Mouse (Mus musculus) brown adipose tissue, adult 24 weeks (tissue): ENCODE results near the gene Shprh. TPM values are rescaled to one million over a fixed set of nuclear protein-coding genes. Genes with fewer than 3 reads are reported as not detected.

Experiments used
- H3K27ac ChIP-seq: fragments of 200-500 bp; replicated peaks from 2 replicates; pipeline ENCODE4 v1.5.1; 2012; ENCODE audit warnings: low read depth, mild to moderate bottlenecking, low read length
- H3K4me1 ChIP-seq: fragments of 200-500 bp; 2 replicates; pipeline ENCODE4 v1.6.1; 2012; ENCODE audit warnings: low read length, mixed read lengths; ENCODE audit not compliant: control insufficient read depth, insufficient read depth, insufficient read length
- H3K4me3 ChIP-seq: fragments of 200-500 bp; 2 replicates; pipeline ENCODE4 v1.5.1; 2012; ENCODE audit warnings: low read depth, mild to moderate bottlenecking, low read length, moderate library complexity; ENCODE audit not compliant: insufficient read depth
- polyA plus RNA-seq: library from polyadenylated mRNA; stranded (reverse); fragments of >200 nt; gene quantifications from 2 replicates; pipeline ENCODE4 v1.2.4, GENCODE M21; 2012; ENCODE audit not compliant: missing spikeins, insufficient read depth, insufficient read length

Gene Shprh
- 6.1 and 6.4 TPM in 2 replicates for polyA plus RNA-seq

DNA sequence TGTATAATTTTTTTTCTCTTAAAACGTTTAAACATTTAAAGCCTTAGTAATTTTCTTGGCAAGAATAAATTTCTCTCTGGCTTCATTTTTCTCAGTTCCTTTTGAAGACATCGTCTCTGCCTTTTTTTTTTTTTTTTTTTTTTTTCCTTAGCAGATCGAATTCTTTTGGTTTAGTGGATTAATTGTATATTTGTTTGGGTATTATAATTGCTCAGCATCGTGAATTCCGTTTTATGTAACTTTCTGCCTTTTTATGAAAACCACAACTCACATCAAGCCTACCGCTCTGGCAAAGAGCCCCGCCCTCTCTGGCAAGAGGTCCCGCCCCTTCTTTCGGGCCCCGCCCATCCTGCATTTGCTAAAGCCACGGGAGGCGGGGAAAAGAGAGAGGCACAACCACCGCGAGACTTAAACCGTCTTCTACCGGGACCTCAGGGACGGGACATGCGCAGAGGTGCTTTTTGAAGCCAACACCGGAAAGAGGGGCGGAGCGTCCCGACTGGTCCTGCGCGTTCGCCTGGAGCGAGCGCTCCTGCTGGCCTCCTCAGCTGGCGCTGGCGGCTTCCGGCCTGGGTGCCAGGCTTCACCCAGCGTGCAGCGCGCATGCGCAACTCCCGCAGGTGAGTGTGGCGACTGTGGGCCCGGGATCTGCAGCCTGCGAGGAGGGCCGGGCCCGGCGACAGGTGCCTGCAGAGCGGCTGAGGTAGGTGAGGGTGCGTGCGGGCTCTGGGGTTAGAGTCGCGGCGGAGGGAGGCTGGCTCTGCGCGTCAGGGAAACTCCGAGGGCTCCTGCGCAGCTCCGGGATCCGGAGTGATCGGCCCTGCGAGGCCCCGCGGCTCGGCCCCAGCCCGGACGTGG is at the start of gene Shprh:
Gene Shprh (plus strand): TSS at position 544 of the 858 bp plus-strand sequence.
- H3K4me3 ChIP-seq, result peak within 1 kb of the TSS; percentile 93
- no peak within 1 kb of the TSS for H3K27ac ChIP-seq
- peaks cover 7% of the 10 kb centered on the region for H3K4me1 ChIP-seq

DNA sequence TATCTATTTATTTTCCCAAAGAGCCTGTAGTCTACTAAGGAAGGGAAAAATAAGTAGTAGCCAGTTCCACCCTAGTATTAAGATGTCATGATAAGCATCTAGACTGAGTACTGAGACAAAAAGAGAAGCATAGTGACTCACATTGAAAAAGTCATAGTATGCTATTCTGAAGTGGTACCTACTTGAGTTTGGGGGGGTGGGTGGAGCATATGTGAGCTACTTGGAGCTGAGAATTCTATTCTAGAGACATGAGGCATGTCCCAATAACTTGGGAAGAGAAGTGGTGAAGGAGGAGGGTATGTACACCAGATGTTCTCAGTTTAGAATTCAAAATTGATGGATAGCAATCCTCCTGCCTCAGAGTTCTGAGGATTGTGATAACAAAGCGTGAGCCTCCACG is 27.4 kb upstream of the Shprh start:
- Histone ChIP-seq H3K27ac (no peak overlapping the region), H3K4me3 (no peak overlapping the region), H3K4me1 (no peaks in the 10 kb centered on the region)

DNA sequence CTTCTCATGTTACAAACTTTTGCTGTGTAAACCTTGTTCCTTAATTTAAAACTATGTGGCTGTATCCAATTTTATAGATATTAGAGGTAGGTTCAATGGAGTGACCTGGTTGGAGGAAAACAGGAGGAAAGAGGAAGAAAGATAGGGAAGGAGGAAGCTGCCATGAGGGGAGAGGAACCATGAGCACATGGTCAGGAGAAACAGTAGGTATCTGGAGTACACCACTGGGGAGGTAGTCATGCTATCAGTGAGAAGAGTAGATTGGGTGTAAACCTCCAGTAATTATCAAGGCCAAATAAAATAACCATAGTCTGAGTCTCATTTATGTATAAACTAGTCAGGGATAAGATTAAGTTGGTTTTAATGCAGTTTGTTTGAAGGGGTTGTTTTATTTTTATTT is 3.6 kb upstream of the Shprh start:
- no peak overlapping the region for H3K4me3 ChIP-seq
- H3K4me1 ChIP-seq, result peaks cover 4% of the 10 kb centered on the region
- H3K27ac ChIP-seq, result no peak overlapping the region

DNA sequence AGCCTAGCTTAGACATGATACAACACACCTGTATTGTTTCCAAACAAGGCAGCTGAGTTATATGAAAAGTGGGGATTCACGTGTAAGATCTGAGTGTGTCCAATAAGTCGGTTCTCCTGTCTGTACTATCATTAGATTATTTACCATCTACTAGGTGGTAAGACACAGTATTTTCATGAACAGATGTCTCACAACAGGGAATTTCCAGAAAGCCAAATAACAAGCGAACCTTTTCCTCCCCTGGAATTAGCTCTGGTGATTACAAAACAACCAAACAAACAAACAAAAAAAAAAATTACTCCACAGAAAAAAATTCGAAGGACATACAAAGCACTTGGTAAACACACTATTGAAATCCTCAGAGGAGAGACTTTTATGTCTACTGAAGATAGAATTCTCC is 781 bp upstream of the Shprh start:
- Histone ChIP-seq H3K4me3 (no peak overlapping the region), H3K4me1 (peaks cover 7% of the 10 kb centered on the region), H3K27ac (no peak overlapping the region)

DNA sequence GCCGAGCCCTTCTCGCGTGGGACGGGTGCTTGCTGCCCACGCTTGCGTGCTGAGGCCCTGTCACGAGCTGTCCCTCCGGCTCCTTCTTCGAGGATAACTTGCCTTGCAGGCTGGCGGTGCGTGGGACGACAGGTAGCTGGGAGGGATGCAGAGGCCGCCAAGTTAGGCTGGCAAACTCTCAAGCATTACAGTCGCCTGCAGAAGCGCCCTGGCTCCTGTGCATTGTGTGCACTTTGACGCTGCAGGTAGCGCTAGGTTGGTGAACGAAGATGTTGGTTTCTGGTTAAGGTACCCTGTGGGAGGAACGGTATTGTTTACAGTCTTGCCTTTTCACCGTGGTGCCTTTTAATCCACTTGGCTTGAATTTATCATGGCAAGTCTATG is 507 bp downstream of the Shprh start:
- no peak overlapping the region for H3K27ac ChIP-seq
- H3K4me1 ChIP-seq, result peaks cover 7% of the 10 kb centered on the region
- peak overlapping the region; percentile 93 for H3K4me3 ChIP-seq

DNA sequence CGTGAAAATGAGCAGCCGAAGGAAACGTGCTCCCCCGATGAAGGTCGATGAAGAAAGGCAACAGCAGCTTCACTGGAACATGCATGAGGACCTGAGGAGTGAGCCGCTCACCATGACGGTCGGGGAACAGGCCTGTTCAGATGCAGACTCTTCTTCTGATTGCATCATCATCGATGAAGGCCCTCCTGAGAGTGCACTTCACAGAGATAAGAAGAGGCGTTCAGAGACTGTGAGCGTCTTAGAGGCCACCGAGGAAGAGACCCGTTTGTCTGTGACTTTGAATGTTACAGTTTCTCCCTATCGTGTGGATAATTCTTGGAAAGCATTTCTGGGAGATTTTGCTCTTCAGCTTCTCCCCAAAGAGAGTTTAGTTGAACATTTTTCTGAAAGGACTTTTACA is 2.4 kb downstream of the Shprh start:
- Histone ChIP-seq H3K4me1 (peaks cover 7% of the 10 kb centered on the region), H3K4me3 (no peak overlapping the region)

DNA sequence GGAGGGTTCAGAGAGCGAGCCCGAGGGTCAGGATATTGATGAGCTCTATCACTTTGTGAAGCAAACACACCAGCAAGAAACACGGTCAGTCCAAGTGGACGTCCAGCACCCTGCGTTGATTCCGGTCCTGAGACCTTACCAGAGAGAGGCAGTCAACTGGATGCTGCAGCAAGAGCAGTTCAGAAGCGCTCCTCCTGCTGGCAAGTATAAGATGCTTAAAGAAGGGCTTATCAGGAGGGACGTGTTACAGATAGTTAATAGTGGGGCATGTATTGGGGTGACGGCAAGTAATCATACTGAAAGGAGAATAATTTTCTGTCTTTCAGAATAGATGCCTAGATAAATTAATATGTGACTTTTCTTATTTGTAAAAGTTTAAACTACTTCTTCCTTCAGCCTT is 7.8 kb downstream of the Shprh start:
- Histone ChIP-seq H3K4me1 (no peaks in the 10 kb centered on the region), H3K27ac (no peak overlapping the region), H3K4me3 (no peak overlapping the region)

More for the DNA sequence above, 2.4 kb downstream of the Shprh start:
- no peak overlapping the region for H3K27ac ChIP-seq

DNA sequence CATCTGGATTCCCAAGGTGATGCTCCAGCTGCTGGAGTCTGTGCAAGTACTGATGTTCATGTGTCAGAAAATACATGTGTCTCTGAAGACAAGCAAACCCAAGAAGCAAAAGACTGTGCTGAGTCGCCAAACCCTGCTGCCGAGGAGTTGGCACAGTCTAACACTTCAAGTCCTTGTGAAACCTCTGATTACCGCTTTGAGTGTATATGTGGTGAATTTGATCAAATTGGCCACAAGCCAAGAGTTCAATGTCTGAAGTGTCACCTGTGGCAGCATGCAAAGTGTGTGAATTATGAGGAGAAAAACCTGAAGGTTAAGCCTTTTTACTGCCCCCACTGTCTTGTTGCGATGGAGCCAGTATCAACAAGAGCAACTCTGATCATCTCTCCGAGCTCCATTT is 15.3 kb downstream of the Shprh start:
- Histone ChIP-seq H3K4me3 (no peak overlapping the region), H3K4me1 (no peaks in the 10 kb centered on the region), H3K27ac (no peak overlapping the region)

DNA sequence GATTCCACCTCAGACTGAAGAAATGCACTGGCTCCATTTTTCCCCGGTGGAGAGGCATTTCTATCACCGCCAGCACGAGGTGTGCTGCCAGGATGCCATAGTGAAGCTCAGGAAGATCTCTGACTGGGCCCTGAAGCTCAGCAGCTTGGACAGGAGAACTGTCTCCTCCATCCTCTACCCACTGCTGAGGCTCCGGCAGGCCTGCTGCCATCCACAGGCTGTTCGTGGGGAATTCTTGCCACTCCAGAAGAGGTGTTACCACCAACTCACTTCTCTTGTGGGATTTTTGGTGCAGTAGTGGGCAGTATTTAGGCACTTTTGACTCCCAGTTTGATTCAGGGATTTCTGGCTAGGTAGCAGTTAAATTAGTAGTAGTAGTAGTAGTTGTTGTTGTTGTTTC is 21.0 kb downstream of the Shprh start:
- H3K4me3 ChIP-seq, result no peak overlapping the region
- H3K4me1 ChIP-seq, result no peaks in the 10 kb centered on the region
- no peak overlapping the region for H3K27ac ChIP-seq

DNA sequence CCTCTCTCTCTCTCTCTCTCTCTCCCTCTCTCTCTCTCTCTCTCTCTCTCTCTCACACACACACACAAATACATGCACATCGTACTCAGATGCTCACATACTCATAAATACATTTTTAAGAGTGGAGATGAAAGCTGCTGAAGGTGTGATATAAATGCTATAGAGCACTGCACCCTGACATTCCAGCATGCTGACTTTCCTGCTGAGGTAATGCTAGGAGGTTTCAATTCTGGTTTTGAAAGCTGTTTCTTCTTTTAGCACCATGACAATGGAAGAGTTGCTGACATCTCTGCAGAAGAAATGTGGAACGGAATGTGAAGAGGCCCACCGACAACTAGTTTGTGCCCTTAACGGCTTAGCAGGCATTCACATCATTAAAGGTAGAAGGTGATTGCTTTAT is 22.4 kb downstream of the Shprh start:
- no peak overlapping the region for H3K4me3 ChIP-seq
- no peak overlapping the region for H3K27ac ChIP-seq
- H3K4me1 ChIP-seq, result no peaks in the 10 kb centered on the region

DNA sequence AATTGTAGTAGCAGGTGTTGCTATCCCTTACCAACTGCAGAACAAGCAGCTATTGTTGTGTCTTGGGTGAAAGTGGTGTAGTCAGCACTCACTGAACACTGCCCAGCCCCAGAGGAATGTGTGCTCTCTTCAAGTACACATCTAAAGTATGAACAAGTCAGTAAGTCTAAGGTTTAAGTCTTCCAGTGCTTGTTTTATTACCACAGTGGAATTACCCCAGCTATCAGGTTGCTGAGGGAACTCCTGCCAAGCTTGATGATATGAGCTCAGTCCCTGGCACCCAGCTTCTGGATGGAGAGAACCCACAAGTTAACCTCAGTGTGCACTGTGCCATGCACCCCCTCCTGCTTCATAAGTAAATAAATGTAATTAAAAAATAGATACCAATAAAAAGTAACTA is 23.3 kb downstream of the Shprh start:
- Histone ChIP-seq H3K4me3 (no peak overlapping the region), H3K27ac (no peak overlapping the region), H3K4me1 (no peaks in the 10 kb centered on the region)

DNA sequence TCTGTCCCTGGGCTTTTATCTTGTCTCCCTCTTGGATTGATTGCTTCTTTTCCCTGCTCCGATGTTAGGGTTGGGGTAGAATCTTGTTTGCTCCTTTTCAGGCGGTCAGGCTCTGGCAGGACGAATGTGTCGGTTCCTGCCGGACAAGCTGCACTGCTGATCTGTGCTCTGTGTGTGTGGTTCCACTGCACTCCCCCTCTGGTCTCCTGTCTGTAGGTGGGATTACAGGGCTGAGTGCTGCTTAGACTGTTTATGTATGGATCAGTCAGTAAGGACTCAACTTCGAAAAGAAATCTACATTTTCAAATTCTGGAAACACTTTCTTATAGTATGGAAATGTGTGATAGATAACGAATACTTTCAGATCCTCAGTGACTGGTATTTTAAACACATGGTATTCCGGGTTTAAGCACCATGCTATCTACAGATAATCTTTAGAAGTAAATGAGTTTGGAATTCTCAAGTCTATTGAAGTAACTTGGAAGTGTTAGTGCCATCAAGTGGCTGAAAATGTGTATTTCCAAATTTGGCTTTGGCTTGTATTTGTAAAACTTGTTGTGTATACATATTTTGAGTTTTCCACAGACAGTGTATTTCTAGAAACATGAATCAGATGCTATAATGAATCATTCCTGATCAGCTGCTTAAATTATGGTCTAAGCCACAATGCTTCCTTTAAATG is 26.7 kb downstream of the Shprh start:
- no peak overlapping the region for H3K27ac ChIP-seq

DNA sequence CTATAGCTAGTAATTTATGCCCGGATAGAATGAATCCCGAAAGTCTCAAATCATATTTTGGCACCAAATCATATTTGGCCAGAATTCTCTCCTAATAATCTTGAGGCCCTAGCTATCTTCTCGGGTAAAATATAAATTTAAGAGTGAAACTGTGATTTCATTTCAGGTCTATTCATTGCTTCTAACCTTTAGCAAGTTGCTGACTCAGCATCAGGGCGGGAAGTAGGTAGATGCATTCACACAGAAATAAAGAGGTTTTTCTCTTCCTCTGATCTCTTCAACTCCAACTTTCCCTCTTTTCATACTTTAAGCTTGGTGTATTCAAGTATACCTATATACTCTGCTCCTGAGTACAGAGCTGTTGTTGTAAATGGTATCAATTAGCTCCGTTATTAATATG is 30.9 kb downstream of the Shprh start:
- Histone ChIP-seq H3K27ac (no peak overlapping the region), H3K4me3 (no peak overlapping the region), H3K4me1 (no peaks in the 10 kb centered on the region)

More for the DNA sequence above, 26.7 kb downstream of the Shprh start:
- H3K4me3 ChIP-seq, result no peak overlapping the region
- H3K4me1 ChIP-seq, result no peaks in the 10 kb centered on the region

DNA sequence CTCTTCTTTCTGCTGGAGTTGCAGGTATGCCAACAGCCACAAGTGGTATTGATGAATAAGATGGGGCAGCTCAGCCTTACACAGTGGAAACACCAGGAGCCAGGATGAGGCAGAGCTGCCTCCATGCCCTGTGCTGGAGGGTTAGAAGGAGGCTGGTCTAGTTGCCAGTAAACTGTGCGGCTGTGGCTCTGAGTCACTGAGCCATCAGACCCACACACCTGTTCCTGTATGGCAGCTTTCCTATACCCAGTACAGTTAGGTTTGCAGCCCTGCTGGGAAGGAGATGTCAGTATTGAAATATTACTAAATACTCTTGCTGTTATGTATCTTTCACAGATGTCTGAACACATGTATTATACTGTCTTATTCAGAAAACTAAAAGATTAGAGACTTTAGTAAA is 48.1 kb downstream of the Shprh start:
- Histone ChIP-seq H3K4me1 (no peaks in the 10 kb centered on the region; the same call in 1 of the 2 replicates), H3K27ac (no peak overlapping the region), H3K4me3 (no peak overlapping the region)

DNA sequence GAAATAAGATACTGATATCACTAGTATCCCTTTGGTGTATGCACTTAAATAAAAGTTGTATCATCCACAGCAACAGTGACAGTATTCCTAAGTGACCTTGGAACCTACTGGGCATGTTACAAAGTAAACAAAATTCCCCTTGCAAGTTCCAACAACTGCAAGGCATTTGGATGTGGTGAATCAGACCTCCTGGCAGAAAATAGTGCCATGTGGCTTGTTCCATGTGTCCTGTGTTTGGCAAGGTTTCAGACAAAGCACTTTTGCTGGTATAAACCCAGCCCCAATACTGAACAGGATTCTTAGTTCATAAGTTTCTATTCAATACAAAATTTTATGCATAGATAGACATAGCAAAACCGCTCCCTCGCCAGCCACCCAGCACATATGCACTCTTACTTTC is 49.1 kb downstream of the Shprh start:
- Histone ChIP-seq H3K4me1 (no peaks in the 10 kb centered on the region; the same call in 1 of the 2 replicates), H3K27ac (no peak overlapping the region)

DNA sequence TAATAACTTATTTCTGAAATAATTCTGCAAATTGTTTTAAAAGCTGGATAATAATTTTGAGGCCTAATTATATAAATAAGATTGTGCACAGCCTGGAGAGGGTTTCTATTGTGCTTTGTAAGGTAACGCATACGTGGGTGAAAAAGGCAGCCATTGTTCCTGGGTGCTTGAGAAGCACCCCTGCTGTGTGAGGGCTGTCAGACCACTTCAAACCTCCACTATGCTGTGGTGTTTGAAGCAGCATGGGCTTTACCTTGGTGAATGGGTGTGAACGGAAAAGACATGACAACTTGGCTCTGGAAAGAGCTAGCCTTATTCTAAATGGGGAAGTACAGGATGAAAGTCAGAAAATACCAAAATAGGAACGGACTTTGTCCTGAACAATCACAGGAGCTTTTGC is 50.8 kb downstream of the Shprh start:
- H3K4me1 ChIP-seq, result no peaks in the 10 kb centered on the region; the same call in 1 of the 2 replicates
- no peak overlapping the region for H3K27ac ChIP-seq

More for the DNA sequence above, 49.1 kb downstream of the Shprh start:
- no peak overlapping the region for H3K4me3 ChIP-seq

More for the DNA sequence above, 50.8 kb downstream of the Shprh start:
- H3K4me3 ChIP-seq, result no peak overlapping the region
